ENCODE assay signal across 9 mouse cellular contexts in the genomic region with DNA sequence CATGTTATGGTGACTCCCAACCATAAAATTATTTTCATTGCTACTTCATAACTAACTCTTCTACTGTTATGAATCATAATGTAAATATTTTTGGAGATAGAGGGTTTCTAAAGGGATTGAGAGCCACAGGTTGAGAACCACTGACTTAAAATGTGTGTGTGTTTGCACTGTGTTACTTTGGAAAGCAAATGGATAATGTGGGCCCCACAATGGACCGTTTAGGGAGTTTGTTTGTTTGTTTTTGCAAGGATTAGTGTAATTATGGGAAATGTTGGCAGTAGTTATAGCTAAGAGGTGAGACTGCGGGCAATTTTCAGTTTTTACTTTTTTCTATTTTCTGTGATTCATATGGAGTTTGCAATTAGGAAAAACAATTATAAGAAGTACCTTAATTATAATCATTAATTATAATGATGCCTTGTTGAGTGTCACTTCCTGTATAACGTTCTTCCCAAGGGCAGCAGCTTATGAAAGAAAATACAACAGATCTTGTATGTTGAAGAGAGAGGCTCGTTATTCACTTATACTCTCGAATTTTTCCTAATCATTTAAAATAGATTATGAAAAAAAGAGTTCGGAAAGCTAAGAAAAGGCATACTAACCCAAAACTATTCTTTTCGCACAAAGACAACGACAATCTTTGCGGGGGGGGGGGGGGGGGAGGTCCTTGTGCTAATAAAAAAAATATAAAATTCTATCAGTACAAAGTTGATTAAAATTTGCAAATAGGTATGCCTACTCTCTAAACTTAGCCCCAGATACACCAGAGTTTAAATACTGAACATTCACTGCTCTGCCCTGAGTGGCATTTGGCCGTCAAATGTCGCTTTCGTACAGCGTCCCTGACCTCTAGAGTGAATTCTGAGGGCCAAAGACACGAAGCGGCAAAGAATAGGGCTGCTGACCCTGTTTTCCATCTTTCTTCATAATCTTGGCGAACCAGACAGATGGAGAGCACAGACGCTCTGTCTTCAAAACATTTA. TPM values are rescaled to one million over a fixed set of nuclear protein-coding genes. Genes with fewer than 3 reads are reported as not detected.
DNase-seq lines count a peak whose midpoint lies in the region; ATAC-seq lines count a peak whose summit lies in the region.
"Had no signal": no experiment of that assay in that cellular context is flagged by ENCODE, and none has a peak within 500 bp of the region (broad histone marks: within the 10 kb centered on the region; RNA-seq: fewer than 3 reads in every experiment).

No protein-coding gene starts in this region.

- no peaks in the 10 kb centered on the region for H3K27me3 ChIP-seq in heart, embryonic 11.5 days (ENCODE audit: control insufficient read depth, insufficient read depth, low read length)
- H3K27me3 ChIP-seq in embryonic facial prominence, embryonic 13.5 days, result no peaks in the 10 kb centered on the region
- H3K27me3 ChIP-seq in hindbrain, embryonic 16.5 days (replicated peaks; ENCODE audit: control insufficient read depth, insufficient read depth, low read length), result no peaks in the 10 kb centered on the region
- no peaks in the 10 kb centered on the region for H3K27me3 ChIP-seq in midbrain, embryonic 12.5 days

- no peaks in the 10 kb centered on the region for H3K9me3 ChIP-seq in heart, embryonic 11.5 days (replicated peaks; ENCODE audit: control insufficient read depth, low read length)
- no peaks in the 10 kb centered on the region for H3K9me3 ChIP-seq in embryonic facial prominence, embryonic 13.5 days
- 0 out of 2 replicates have a peak, but pooled peaks cover 2% of the 10 kb centered on the region for H3K9me3 ChIP-seq in hindbrain, embryonic 16.5 days (ENCODE audit: control insufficient read depth, low read length)
- 0 out of 2 replicates have a peak, but pooled peaks cover 4% of the 10 kb centered on the region for H3K9me3 ChIP-seq in midbrain, embryonic 12.5 days

- no peak for DNase-seq in heart, postnatal 36 days
- no peak for DNase-seq in frontal cortex, postnatal 10 days (ENCODE audit: low spot score in 2 of 2)
- DNase-seq in gastrocnemius, postnatal 14 days, result no peak

- H3K4me1 ChIP-seq in heart, embryonic 11.5 days (ENCODE audit: control insufficient read depth, insufficient read depth, low read length), result no peaks in the 10 kb centered on the region
- H3K4me1 ChIP-seq in embryonic facial prominence, embryonic 13.5 days, result peaks cover 4% of the 10 kb centered on the region; the same call in 1 of the 2 replicates
- H3K4me1 ChIP-seq in hindbrain, embryonic 16.5 days (ENCODE audit: control insufficient read depth, insufficient read depth, low read depth, low read length), result peaks cover 3% of the 10 kb centered on the region
- no peaks in the 10 kb centered on the region for H3K4me1 ChIP-seq in midbrain, embryonic 12.5 days

- H3K36me3 ChIP-seq in heart, embryonic 11.5 days (ENCODE audit: control insufficient read depth, insufficient read depth, low read length), result no peaks in the 10 kb centered on the region
- H3K36me3 ChIP-seq in embryonic facial prominence, embryonic 13.5 days, result peaks cover 14% of the 10 kb centered on the region; the same call in 1 of the 2 replicates
- no peaks in the 10 kb centered on the region for H3K36me3 ChIP-seq in hindbrain, embryonic 16.5 days (ENCODE audit: control insufficient read depth, insufficient read depth, low read length)
- H3K36me3 ChIP-seq in midbrain, embryonic 12.5 days, result peaks cover 15% of the 10 kb centered on the region; the same call in 1 of the 2 replicates

- peak overlapping the region; percentile 57 for H3K27ac ChIP-seq in heart, embryonic 11.5 days (ENCODE audit: low read depth, low read length)
- H3K27ac ChIP-seq in embryonic facial prominence, embryonic 13.5 days, result peak overlapping the region; percentile 81
- peak overlapping the region; percentile 51 for H3K27ac ChIP-seq in hindbrain, embryonic 16.5 days (ENCODE audit: low read depth, low read length)
- 0 out of 2 replicates have a peak overlapping the region, but pooled peaks have one; percentile 20 for H3K27ac ChIP-seq in midbrain, embryonic 12.5 days (replicated peaks)

- ATAC-seq in heart, embryonic 11.5 days (replicated peaks; ENCODE audit: insufficient number of reproducible peaks, low FRiP score, low TSS enrichment), result peak; percentile 68
- peak; percentile 16 for ATAC-seq in CD4-positive, CD25-positive, alpha-beta regulatory T cell, adult 4 months
- ATAC-seq in embryonic facial prominence, embryonic 13.5 days (ENCODE audit: insufficient number of reproducible peaks, insufficient read depth, low FRiP score, low TSS enrichment, low read depth), result 0 out of 2 replicates have a peak, but pooled peaks have one; percentile 40
- peak; percentile 71 for ATAC-seq in hindbrain, embryonic 16.5 days
- peak; percentile 79 for ATAC-seq in midbrain, embryonic 12.5 days (ENCODE audit: low FRiP score, low read depth)

- peak overlapping the region; percentile 54 for H3K4me3 ChIP-seq in heart, embryonic 11.5 days (ENCODE audit: low read depth, low read length)
- peak overlapping the region; percentile 67 for H3K4me3 ChIP-seq in embryonic facial prominence, embryonic 13.5 days
- H3K4me3 ChIP-seq in hindbrain, embryonic 16.5 days (ENCODE audit: low read length), result peak overlapping the region; percentile 82
- H3K4me3 ChIP-seq in midbrain, embryonic 12.5 days, result peak overlapping the region; percentile 64

- H3K9ac ChIP-seq in heart, embryonic 11.5 days (ENCODE audit: low read depth, low read length), result peak overlapping the region; percentile 70
- H3K9ac ChIP-seq in embryonic facial prominence, embryonic 13.5 days, result peak overlapping the region; percentile 77
- H3K9ac ChIP-seq in hindbrain, embryonic 16.5 days (ENCODE audit: low read depth, low read length), result peak overlapping the region; percentile 63
- peak overlapping the region; percentile 51 for H3K9ac ChIP-seq in midbrain, embryonic 12.5 days (replicated peaks)

- intact Hi-C loops in heart, postnatal 36 days (cut with DNase I), result loop anchor here (1.0 to 10.0 kb wide), 7 partner anchors 15 to 1805 kb away; partner anchors contain the start of gene Stard3nl
- intact Hi-C loops in gastrocnemius, postnatal 14 days (cut with DNase I; ENCODE audit: low total_unique reads), result no loop called here

- H3K4me2 ChIP-seq in heart, embryonic 11.5 days, result peak overlapping the region; percentile 52
- H3K4me2 ChIP-seq in embryonic facial prominence, embryonic 13.5 days, result peak overlapping the region; percentile 60
- H3K4me2 ChIP-seq in hindbrain, embryonic 16.5 days (ENCODE audit: low read length), result peak overlapping the region; percentile 70
- peak overlapping the region; percentile 54 for H3K4me2 ChIP-seq in midbrain, embryonic 12.5 days (replicated peaks)

- 5% methylated on average over 17 of the region's 17 CpGs for WGBS in heart, embryonic 11.5 days (ENCODE audit: insufficient replicate concordance)
- 4% methylated on average over 17 of the region's 17 CpGs for WGBS in embryonic facial prominence, embryonic 13.5 days
- 3% methylated on average over 17 of the region's 17 CpGs for WGBS in hindbrain, embryonic 16.5 days
- WGBS in midbrain, embryonic 12.5 days, result 6% methylated on average over 17 of the region's 17 CpGs

RNA-seq across cellular contexts. Expression of gene Trim27, which starts 20.1 kb away (rescaled TPM):
- 94.9 and 102 TPM in 2 replicates for polyA plus RNA-seq in heart, embryonic 11.5 days (2014; fragmentation: Nextera tagmentation; extraction: Ambion mirVana)
- 10 to 100 TPM; 19.7 to 20.0 TPM for total RNA-seq in heart, postnatal 36 days (2021)
- 10 to 100 TPM; 10.5 to 13.5 TPM for polyA plus RNA-seq in CD4-positive, CD25-positive, alpha-beta regulatory T cell, adult 4 months (2017; shearing (Covaris generic))
- polyA plus RNA-seq in embryonic facial prominence, embryonic 13.5 days (2015; fragmentation: Nextera tagmentation; extraction: Ambion mirVana), result 129 and 143 TPM in 2 replicates
- polyA plus RNA-seq in hindbrain, embryonic 16.5 days (2015; fragmentation: Nextera tagmentation; extraction: Ambion mirVana), result 70.1 and 75.0 TPM in 2 replicates
- polyA plus RNA-seq in midbrain, embryonic 12.5 days (2016; fragmentation: Nextera tagmentation; extraction: Ambion mirVana), result 132 and 140 TPM in 2 replicates
- total RNA-seq in gastrocnemius, postnatal 14 days (2021), result 10 to 100 TPM; 22.2 to 26.4 TPM

RNA-seq across cellular contexts. Expression of gene Olfr1368, which starts 53.7 kb away (rescaled TPM):
- polyA plus RNA-seq in heart, embryonic 11.5 days (2014; fragmentation: Nextera tagmentation; extraction: Ambion mirVana), result not detected in 2 replicates
- not detected for total RNA-seq in heart, postnatal 36 days (2021)
- polyA plus RNA-seq in CD4-positive, CD25-positive, alpha-beta regulatory T cell, adult 4 months (2017; shearing (Covaris generic)), result not detected
- not detected in 2 replicates for polyA plus RNA-seq in embryonic facial prominence, embryonic 13.5 days (2015; fragmentation: Nextera tagmentation; extraction: Ambion mirVana)
- not detected in 2 replicates for polyA plus RNA-seq in hindbrain, embryonic 16.5 days (2015; fragmentation: Nextera tagmentation; extraction: Ambion mirVana)
- not detected in 2 replicates for polyA plus RNA-seq in midbrain, embryonic 12.5 days (2016; fragmentation: Nextera tagmentation; extraction: Ambion mirVana)
- not detected for total RNA-seq in gastrocnemius, postnatal 14 days (2021)
- total RNA-seq: left cerebral cortex, postnatal 14 days had no signal

Comparison
In these comparisons a context has a peak if more than half of its experiments do, and no peak if none do; other contexts are left out.
1. ATAC-seq: peak in every context shown above with its lines; median percentile 79 in midbrain, embryonic 12.5 days; 71 in hindbrain, embryonic 16.5 days; 68 in heart, embryonic 11.5 days; 40 in embryonic facial prominence, embryonic 13.5 days; 16 in CD4-positive, CD25-positive, alpha-beta regulatory T cell, adult 4 months.
2. H3K27ac ChIP-seq: peak in every context shown above with its lines; median percentile 81 in embryonic facial prominence, embryonic 13.5 days; 57 in heart, embryonic 11.5 days; 51 in hindbrain, embryonic 16.5 days; 20 in midbrain, embryonic 12.5 days.